Mouse (Mus musculus): ENCODE measurements at regions not wholly inside any gene's neighbourhood (a gene's known extent, or its start where the extent isn't known, plus 50 kb on each side); places are given as distances from the start of the nearest gene placed in this dataset.

DNA sequence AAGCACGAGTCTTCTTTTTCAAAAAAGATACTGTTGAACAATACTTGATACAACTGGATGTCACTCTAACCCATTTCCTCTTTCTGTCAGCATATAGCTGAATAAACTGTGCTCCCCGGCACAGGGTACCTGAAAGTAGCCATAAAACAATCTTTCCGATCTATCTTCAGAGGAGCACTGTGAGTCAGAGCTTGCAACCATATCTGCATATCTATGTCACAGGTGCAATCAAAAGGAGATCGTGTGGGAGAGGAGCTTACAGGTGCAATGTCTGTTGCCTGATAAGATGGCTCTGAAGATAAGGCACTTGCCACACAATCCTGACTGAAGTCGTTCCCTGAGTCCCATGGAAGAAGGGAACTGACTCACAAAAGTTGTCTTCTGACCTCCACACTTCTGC, 58.5 kb upstream of the Hnrnpa3 start:
- no peak for TF ChIP-seq CEBPB (IDR thresholded peaks at IDR 0.05; ENCODE audit: low read depth)
- TF ChIP-seq USF1 (IDR thresholded peaks at IDR 0.05; ENCODE audit: low read depth): no peak
- TF ChIP-seq CTCF (IDR thresholded peaks at IDR 0.05; ENCODE audit: control insufficient read depth, insufficient read depth, insufficient read length): no peak
- no peak for TF ChIP-seq MYOG (IDR thresholded peaks at IDR 0.05; ENCODE audit: control insufficient read depth, extremely low read depth, insufficient read length)
- TF ChIP-seq MYOD1 (IDR thresholded peaks at IDR 0.05; ENCODE audit: control insufficient read depth, insufficient read length, low read depth): no peak

Data from C2C12 (cell line).